Mouse (Mus musculus) lung, postnatal 36 days (tissue): Measurements from ENCODE around the gene Ing4.

Experiments
- DNase-seq: peaks from one replicate; pipeline ENCODE4 v3.0.0; 2022; ENCODE audit warnings: mixed read lengths

Gene Ing4

GRCm38 (mm10) chr6:125095391-125096278 lies 56.1 kb downstream of the Ing4 start, which contains the start of gene Chd4:
Gene Chd4 (plus strand): TSS chr6:125095981.
- DNase-seq: peak; percentile 98

- no peak for DNase-seq
Observed at GRCm38 (mm10) chr6:125096279-125096596, 56.7 kb downstream of the Ing4 start.

DNA sequence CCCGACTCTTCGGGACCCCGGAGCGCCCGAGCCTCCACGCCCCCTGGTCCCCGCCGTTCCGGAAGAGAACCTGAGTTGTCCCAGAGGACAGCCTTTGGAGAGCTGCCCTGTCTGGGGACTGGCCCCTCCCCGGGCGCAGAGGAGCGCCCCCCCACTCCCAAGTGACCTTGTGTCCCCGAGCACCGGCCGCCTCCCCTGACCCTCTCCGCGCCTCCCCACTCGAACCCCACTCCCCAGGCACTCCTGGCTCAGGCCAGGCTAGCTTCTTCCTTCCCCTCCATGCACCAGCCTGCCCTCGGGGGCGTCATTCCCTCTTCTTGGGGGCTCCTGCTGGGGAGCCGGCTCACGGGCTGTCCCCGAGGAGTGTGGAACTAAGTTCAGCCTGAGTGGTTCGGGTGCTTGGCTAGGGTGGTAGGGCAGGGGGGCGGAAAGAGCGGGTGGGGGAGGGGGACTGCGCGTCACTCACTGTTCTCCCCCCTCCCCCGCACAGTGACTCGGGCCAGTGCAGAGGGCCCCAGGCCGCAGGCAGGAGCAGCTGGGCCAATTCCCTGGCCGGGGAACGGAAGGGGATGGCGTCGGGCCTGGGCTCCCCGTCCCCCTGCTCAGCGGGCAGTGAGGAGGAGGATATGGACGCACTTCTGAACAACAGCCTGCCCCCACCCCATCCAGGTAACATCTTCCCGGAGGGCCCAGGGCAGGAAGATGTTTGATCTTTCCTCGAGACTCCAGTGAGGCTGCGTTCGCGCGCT lies 57.2 kb downstream of the Ing4 start:
- DNase-seq: peak; percentile 66

GRCm38 (mm10) chr6:125097346-125097689 lies 57.8 kb downstream of the Ing4 start:
- no peak for DNase-seq

DNA sequence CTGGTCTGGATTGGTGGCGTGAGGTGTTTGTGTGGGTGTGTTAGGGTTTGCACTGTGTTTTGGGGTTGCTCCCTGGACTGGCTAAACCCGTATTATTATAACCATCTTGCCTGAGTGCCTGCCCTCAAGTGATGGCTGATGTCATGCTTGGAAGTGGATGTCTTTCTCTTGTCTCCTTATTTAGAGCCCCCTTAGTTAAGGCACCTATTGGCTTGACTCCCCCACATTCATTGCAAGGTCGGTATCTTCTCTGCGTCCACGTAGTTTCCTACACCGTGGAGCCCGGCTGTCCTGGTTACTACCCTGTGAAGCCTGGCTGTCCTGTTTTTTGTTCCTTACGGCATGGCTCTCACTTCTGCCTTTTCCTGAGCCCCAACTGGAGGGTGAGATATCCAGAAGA lies 58.4 kb downstream of the Ing4 start:
- no peak for DNase-seq

DNA sequence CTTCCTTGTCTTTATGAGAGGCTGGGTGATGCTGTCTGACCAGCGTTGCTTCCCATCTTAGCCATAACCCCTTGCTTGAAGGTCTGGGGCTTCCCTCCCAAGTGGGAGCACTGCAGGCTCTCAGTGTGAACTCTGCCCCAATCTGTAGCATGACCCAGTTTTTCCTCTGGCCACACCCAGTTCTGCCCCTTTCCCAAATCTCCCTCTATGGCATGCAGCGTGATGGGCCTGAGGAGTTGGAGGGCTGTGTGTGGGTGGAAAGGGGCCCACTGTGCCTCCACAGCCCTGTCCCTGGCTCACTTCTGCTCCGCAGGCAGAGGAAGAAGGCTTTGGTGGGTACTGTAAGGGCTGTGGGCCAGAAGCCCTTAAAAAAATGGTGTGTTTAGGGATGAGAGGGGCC lies 59.0 kb downstream of the Ing4 start:
- DNase-seq: no peak
